Mouse (Mus musculus) splenic B cell, adult 2 months (primary cell): ENCODE results near the gene 4931408C20Rik.

ENCODE experiments used
- DNase-seq: peaks from one replicate; pipeline ENCODE4 v3.0.0-alpha.2; 2011; ENCODE audit warnings: low read depth, low spot score
- H3K27me3 ChIP-seq: 2 replicates; pipeline ENCODE4 v1.6.1; 2012; ENCODE audit warnings: mild to moderate bottlenecking, low read length, moderate library complexity, mixed read lengths; ENCODE audit not compliant: control insufficient read depth, poor library complexity, insufficient read depth, severe bottlenecking
- H3K36me3 ChIP-seq: 2 replicates; pipeline ENCODE4 v1.6.1; 2012; ENCODE audit warnings: mild to moderate bottlenecking, low read length, moderate library complexity, mixed read lengths; ENCODE audit not compliant: control insufficient read depth, poor library complexity, insufficient read depth, severe bottlenecking

Gene 4931408C20Rik

DNA sequence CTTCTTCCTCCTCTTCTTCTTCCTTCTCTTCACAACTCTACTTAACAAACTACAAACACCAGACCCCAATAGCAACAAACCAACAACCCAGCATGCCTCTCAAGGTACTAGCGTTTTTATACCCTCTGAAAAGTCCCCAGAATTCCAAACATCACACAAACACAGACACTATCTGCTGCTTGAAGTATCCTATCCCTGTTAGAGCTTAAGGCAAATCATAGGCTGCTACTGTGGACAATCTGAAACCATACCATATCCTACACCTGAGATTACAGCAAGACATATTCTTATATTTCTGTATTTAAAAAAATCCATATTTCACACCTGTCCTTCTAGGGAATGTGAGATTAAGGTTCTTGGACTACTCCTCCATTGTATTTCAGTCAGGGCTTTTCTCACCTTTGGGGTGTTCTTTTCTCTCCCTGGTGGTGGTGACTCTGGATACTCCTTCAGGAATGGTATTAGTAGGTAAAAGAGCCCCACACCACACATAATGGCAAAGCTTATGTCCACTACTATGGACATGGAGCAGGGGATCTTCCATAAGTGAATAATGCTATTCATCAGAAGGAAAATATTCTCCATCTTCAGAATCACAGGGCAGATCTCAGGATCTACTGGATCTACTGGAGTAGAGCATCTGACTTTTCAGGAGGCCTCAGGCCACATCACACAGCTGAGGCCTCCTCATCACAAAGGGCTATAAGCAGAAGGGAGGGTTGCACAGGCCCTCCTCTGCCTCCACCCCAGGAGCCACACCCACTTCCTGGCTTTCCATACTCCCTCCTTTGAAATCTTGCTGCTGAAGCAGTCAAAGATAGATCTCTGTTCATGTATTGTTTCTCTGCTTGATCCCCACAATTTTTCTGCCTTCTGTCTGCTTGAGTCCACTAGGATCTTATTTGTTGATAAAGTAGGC, at the start of gene 4931408C20Rik:
4931408C20Rik (minus strand) TSS at position 619 of the 919 bp plus-strand sequence.
- peak; percentile 15 for DNase-seq
- Histone ChIP-seq H3K27me3 (no peaks in the 10 kb centered on the region), H3K36me3 (no peaks in the 10 kb centered on the region)

DNA sequence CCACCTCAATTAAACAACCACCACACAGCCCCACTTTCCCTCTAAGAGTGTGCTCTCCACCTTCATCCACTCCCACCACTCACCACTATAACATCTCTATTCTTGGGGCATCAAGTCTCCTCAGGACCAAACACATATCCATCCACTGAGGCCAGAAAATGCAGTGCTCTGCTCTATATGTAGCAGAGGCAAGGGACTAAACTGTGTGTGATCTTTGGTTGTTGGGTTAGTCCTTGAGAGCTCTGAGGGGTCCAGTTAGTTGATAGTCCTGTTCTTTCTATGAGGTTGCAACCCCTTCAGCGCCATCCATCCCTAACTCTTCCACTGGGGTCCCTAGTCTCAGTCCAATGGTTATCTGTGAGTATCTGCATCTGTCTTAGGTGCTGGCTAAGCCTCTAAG, 666 bp upstream of the 4931408C20Rik start:
- Histone ChIP-seq H3K36me3 (no peaks in the 10 kb centered on the region), H3K27me3 (no peaks in the 10 kb centered on the region)
- DNase-seq, result peak; percentile 20

DNA sequence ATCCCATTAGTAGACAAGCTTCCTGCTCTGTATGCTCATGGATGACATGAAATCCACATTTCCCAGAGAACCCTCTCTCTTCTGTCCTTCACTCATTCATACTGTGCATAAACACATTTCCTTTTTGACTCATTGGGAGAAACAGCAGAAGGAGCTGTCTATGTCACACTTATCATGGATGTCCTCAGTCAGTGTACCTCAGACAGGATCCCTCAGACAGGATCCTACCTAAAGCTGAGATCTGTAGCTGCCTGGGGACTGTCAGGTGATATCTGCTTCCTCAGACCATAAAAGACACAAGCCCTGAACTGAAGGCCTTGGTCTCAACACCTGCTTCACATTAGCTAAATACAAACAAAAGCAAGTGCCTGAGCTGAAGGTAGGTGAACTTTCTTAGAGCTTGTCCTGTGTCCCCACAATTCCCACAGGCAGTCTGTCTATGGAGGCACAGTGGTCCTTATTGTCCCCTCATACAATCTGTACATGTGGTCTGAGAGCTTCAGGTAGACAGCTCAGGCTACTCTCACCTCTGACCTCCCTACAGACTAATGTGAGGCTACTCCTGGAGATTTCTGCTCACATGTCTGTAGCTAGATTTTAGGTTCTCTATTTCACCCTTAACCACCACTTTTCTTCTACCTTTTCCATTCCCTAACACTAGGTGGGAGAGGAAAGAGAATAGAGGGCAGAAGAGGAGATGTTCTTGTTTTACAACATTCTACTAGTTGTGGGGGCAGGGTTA, 1.1 kb downstream of the 4931408C20Rik start:
- H3K27me3 ChIP-seq, result no peaks in the 10 kb centered on the region
- no peaks in the 10 kb centered on the region for H3K36me3 ChIP-seq
- DNase-seq, result peak; percentile 14

DNA sequence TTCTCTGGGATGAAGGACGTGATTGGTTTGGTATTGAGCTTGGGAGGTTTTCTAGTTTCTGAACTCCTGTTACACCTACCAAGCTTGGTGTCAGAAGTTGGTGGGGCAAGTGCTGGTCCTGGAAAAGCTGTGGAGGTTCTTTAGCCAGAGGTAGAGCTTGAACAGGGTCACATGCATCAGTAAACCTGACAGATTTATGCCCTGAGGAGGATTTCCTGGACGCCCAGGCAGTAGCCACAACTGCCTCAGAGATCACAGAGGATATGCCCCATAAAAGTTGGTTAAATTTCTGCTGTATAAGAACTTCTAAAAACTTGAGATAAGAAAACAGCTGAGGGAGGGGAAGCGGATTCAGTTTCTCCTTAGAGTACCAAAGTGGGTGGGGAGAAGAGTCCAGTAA, 1.9 kb downstream of the 4931408C20Rik start:
- no peak for DNase-seq
- H3K36me3 ChIP-seq, result no peaks in the 10 kb centered on the region
- no peaks in the 10 kb centered on the region for H3K27me3 ChIP-seq

DNA sequence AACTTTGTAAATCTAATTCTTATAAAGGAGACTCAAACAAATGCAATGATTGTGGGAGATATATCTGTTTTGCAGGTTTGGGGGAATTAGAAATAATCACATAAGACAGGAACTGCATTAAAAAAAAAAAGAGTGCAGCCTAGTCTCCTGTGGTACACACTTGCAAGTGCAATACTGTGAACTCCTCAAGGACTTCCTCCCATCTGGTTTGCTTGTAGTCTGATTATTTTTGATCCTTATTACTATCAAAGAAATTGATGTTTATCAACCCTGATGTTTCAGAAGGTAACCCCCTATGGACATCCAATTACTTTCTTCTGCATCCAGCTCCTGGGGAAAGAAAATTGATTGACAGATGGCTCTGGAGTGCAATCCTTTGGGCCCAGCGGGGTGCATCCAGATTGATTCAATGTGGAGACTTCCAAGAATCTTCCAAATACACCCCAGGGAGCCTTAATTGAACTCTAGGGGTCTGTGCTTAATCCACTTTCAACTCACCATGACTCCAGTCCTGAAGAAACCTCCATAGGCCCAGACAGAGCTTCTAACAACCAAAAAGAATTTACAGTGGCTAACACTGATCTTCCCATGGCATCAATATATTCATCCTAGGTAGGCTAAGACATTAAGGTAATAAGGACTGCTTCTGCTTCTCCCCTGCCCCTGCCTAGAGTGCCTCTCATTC, 37.4 kb downstream of the 4931408C20Rik start:
- Histone ChIP-seq H3K27me3 (no peaks in the 10 kb centered on the region), H3K36me3 (no peaks in the 10 kb centered on the region)
- no peak for DNase-seq

DNA sequence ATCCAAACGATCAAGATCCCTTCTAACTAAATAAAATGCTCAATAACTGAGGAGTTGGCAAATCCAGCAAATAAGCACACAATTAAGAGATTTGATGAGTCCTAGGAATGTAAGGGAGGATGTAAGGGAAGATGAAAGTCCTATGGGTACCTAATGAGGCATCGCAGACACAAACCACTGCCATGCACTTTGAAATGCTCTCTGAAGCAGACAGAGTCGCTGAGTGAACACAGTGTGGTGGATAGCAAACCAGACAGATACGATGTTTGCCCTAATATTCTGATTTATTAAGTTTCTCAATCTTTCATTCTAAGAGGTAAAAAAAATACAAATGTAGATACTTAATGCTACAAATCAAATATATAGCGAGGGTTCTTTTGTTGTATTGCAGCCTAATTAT, 51.2 kb downstream of the 4931408C20Rik start:
- Histone ChIP-seq H3K36me3 (no peaks in the 10 kb centered on the region), H3K27me3 (no peaks in the 10 kb centered on the region)
- no peak for DNase-seq
